Mouse (Mus musculus): Measurements from ENCODE around the gene Nfia.
A peak's percentile ranks its signal among the peaks of the same experiment; 100 is the strongest.

Gene Nfia

GRCm38 (mm10) chr4:97840227-97841062, 67.9 kb downstream of the Nfia start:
- DNase-seq: no peak

- DNase-seq: no peak
Measured at GRCm38 (mm10) chr4:97841063-97841595, 68.6 kb downstream of the Nfia start.

- DNase-seq: no peak
Measured at GRCm38 (mm10) chr4:97841745-97842144, 69.2 kb downstream of the Nfia start.

GRCm38 (mm10) chr4:97843981-97844690, 71.6 kb downstream of the Nfia start:
- no peak for DNase-seq

GRCm38 (mm10) chr4:97844899-97845298, 72.4 kb downstream of the Nfia start:
- no peak for DNase-seq

GRCm38 (mm10) chr4:97847653-97848052, 75.1 kb downstream of the Nfia start:
- DNase-seq: no peak

GRCm38 (mm10) chr4:97850991-97851390, 78.5 kb downstream of the Nfia start:
- no peak for DNase-seq

GRCm38 (mm10) chr4:97851698-97852097, 79.2 kb downstream of the Nfia start:
- no peak for DNase-seq

GRCm38 (mm10) chr4:97852626-97853025, 80.1 kb downstream of the Nfia start:
- no peak for DNase-seq

GRCm38 (mm10) chr4:97854779-97855178, 82.2 kb downstream of the Nfia start:
- no peak for DNase-seq

GRCm38 (mm10) chr4:97855712-97856420, 83.3 kb downstream of the Nfia start:
- no peak for DNase-seq

- DNase-seq: no peak
Measured at GRCm38 (mm10) chr4:97857549-97857948, 85.0 kb downstream of the Nfia start.

- no peak for DNase-seq
Measured at GRCm38 (mm10) chr4:97859431-97859830, 86.9 kb downstream of the Nfia start.

- no peak for DNase-seq
Measured at GRCm38 (mm10) chr4:97860376-97860775, 87.8 kb downstream of the Nfia start.

GRCm38 (mm10) chr4:97860791-97861344, 88.3 kb downstream of the Nfia start:
- no peak for DNase-seq

- no peak for DNase-seq
Measured at GRCm38 (mm10) chr4:97862379-97862778, 89.8 kb downstream of the Nfia start.

- no peak for DNase-seq
Measured at GRCm38 (mm10) chr4:97864276-97864675, 91.7 kb downstream of the Nfia start.

GRCm38 (mm10) chr4:97865410-97865953, 92.9 kb downstream of the Nfia start:
- no peak for DNase-seq

- DNase-seq: no peak
Measured at GRCm38 (mm10) chr4:97866463-97866862, 93.9 kb downstream of the Nfia start.

- no peak for DNase-seq
Measured at GRCm38 (mm10) chr4:97868307-97868937, 95.9 kb downstream of the Nfia start.

GRCm38 (mm10) chr4:97868938-97869440, 96.5 kb downstream of the Nfia start:
- DNase-seq: peak; percentile 97

- no peak for DNase-seq
Measured at GRCm38 (mm10) chr4:97869451-97869850, 96.9 kb downstream of the Nfia start.

All from cerebellum, adult 11-12 months (tissue).